Mouse (Mus musculus): ENCODE measurements at regions not wholly inside any gene's neighbourhood (a gene's known extent, or its start where the extent isn't known, plus 50 kb on each side); places are given as distances from the start of the nearest gene placed in this dataset.

- ATAC-seq (replicated peaks; ENCODE audit: low FRiP score, low TSS enrichment, poor library complexity, severe bottlenecking) = 0 out of 2 replicates have a peak, but pooled peaks have one; percentile 56
Measured at GRCm38 (mm10) chr10:93402689-93403509, 50.3 kb upstream of the Lta4h start.
